Mouse (Mus musculus) adrenal gland, postnatal 10 days (tissue): ENCODE results near the gene Tnnt2. TPM values are rescaled to one million over a fixed set of nuclear protein-coding genes. Genes with fewer than 3 reads are reported as not detected.

Source experiments
- DNase-seq: peaks from one replicate; pipeline ENCODE4 v3.0.0; 2021; ENCODE audit warnings: mixed read lengths
- total RNA-seq, 2 experiments: library from RNA; stranded (reverse); gene quantifications; 2 replicates each; pipeline ENCODE4 v1.2.3; 2021

Gene Tnnt2
- total RNA-seq, 2 experiments from 2014 or later, result 2.6 to 5.1 TPM

DNA sequence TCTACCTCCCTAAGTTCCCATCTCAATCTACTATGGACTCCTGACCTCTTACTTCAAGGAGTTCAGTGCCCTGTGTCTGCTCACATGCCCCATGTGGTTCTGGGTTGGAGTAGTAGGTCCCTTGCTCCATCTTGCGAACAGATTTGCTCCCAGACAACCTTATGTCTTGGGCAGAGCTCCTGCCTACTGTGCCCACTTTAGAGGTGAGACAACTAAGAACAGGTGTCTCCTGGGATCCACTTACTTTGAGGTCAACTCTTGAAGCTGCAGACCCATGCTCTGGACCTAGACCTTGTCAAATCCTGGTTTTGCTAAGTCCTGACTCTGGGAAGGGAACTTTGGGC is 19.2 kb downstream of the Tnnt2 start:
- no peak for DNase-seq

DNA sequence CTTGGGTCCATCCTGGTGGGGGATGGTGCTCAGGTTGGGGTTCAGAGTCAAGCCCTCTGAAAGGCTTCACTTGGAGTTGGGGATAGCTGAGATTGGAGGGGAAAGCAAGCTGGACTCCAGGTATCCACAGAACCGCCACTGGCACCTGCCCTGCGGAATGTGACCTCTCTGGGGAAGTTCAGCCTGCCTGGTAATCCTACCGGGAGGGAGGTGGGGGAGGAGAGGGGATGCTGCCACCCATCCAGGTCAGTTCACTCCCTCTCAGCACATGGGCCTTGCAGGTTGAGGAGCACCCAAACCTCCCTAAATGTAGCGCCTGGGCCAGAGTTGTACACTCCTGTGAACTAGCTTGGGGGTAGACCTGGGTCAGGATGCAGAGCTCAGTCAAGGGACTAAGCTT is 19.9 kb downstream of the Tnnt2 start:
- DNase-seq, result no peak

DNA sequence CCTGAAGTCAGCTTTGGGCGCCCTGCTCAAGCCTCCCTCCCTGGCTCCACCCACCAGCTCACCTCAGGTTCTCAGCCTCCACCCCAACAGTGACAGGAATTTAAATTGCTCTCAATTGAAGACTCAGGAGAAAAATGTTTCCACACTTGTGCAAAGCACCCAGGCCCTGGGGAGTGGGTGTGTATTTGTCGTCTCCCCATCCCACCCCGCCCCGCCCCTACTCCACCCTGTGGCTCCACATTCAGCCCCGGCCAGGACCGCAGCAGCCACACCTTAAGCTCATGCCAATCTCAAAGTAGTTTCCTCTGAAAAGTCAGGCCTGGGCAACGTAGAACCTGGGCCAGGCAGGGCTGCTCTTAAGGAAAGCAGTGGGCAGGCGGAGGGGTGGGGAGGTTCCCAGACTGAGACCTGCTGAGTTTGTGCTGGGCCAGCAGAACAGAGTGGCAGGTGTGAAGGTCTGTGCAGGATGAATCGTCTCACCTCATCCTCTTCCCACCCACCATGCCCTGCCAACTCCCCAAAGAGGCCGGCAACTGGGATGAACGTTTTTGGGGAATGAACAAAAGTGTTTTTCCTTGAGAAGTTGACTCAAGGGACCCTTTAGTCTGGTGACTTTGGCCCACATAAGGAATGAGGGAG is 21.1 kb downstream of the Tnnt2 start:
- DNase-seq, result no peak

DNA sequence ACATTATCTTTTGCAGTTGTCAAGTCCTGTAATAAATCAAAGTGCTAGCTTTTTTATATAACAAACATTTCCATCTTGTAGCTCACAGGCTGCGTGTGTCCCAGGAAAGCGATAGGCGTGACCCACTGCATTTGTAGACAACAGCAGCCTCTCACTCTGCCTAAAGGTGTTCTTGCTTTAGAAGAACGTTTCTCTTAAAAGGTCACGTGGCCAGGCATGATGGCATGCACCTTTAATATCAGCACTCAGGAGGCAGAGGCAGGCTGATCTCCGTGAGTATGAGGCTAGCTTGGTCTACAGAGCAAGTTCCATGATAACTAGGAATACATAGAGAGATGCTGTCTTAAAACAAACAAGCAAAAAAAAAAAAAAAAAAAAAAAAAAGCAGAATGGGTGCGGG is 22.4 kb downstream of the Tnnt2 start:
- DNase-seq, result no peak

DNA sequence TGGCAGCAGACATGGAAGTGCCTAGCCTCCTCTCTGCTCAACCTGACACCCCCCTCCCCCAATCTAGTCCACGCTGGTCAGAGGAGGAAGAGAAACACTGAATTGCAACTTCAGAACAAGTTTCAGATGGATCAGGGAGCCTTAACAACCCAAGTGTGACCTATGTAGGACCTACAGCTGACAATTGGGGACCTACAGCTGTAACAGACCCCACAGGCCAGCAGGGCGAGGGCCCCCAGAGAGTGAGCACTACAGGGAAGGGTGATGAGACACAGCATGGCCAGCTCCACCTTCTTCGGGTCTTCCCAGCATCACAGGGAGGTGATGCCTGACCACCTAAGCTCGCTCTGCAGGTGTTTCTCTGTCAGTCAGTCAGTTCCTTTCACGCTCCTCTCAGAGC is 24.9 kb downstream of the Tnnt2 start:
- no peak for DNase-seq

DNA sequence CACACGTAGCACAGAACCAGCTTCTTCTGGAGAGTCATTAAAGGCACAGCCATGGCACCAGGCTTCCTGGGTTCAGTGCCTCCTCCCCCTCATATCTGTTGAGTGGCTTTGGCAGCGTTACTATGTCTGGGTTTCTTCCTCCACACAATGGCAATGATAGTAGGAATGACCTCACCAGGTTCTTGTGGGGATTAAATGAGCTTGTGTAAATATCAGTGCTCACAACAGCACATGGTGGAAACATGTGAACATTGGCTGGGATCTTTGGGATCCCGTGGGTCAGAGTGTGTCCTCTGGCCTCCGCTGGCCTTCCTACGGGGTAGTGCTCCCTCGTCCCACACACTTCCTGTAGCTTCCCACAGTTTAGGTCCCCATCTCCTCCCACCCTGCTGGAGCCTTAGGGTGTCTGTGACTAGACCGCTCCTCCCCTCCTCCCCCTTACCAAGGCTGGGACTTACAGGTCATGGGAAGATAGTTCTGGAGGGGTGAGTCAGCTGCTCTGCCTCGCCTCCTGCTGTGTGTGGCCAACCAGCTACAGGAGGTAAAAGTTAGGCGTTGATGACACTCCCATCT is 25.9 kb downstream of the Tnnt2 start:
- no peak for DNase-seq

DNA sequence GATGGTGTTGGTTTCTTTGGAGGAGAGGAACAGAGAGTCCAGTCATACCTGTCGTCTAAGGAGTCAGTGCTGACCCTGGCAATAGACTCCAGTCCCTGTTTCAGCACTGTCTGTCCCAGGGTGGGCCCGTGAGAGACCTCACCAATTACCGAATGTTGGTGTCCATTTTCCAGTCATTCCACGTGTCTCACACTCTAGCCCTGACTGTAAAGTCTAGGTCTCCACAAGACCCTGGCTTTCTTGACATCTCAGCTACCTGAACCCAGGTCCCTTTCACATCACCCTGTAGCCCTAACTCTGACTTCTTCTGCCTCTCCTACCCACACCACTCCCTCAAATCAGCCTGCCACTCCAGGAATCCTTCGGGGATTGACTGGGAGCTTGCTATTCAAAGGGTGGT is 26.4 kb downstream of the Tnnt2 start:
- DNase-seq, result no peak

DNA sequence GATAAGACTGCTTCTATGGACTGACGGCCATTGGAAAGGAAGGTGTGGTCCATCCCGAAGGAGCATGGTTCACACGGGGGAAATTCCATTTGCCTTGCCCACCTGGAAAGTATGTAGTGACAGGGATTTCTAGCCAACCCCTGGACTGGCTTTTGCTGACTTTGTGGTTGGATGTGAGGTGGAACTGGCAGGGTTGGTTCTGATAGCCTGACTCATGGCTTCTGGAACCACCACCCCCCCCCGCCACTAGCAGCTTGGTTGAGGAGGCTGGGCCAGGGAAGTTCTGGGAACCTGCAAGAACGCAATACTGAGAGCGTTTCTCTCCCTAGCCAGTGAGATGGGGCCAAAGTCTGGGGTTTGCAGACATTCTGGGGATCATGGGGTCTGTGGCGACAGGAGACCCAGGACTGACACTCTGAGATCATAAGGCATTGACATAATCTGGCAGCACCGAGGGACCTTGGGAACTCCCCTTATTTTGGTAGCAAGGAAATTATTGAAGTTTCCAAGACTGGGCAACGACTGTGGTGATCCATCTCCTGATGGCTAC is 27.7 kb downstream of the Tnnt2 start:
- DNase-seq, result no peak

DNA sequence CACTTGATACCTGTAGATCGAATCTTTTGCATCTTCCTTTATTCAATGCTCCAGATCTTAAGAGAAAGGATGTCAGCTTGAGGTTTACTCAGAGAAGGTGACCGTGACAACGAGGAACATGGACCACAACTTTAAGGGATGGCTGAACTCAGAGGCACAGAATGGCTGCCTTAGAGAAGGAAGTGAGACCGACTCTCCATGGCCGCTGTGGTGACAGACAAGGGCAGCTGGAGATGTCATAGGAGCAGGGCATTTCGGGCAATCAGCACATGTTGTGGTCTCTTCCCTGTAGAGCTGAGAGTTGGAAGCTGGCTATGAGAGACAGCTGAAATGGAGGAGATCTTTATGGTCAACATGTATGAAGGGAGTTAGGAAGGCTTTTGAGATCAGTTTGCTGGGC is 28.7 kb downstream of the Tnnt2 start:
- no peak for DNase-seq

DNA sequence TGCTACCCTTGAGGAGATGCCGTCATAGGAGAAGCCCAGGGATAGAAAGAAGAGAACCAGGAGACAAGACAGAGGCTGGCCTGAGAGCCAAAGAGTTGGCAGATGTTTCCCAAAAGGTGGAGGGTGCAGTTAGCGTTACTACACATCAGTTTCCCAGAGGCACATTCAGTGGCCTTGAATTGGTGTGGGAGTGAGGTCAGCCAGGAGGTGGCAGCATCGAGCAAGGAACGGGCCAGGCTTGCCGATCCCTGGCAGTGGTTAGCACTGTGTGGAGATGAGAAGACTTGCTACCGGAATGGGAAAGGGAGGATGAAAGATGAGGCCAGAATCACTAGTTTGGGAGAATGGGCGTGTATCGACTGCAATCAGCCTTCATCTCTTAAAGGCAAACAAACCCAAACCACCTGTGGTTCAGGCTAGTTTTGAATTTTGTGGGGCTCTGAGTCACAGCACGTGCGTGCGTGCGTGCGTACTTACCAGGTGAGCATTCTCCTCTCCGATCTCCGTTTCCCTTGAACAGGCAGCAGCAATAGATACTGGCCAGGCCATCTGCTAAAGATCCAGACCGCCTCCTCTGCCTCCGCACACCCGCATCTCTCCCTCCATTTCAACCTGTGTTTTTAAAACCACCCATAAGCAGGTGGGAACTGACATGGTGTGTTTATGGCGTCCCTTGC is 29.5 kb downstream of the Tnnt2 start:
- DNase-seq, result peak; percentile 93

DNA sequence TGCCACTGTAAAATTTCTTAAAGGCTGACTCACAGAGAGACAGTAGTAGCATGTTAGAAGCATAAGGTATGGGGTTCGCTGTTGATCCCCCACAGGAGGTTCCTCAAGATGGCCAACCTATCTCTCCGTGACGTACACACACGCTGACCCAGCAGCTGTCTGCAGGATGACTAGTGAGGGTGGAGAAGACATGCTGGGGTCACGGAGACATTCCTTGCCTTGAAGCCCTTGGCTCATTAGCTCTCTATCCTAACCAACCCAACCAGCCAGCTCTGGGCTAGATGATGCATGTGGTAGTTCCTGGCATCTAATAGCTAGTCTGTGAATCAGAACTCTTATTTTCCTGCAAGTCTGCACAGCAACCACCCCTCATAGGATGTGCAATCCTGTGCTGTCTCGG is 32.4 kb downstream of the Tnnt2 start:
- DNase-seq, result no peak

DNA sequence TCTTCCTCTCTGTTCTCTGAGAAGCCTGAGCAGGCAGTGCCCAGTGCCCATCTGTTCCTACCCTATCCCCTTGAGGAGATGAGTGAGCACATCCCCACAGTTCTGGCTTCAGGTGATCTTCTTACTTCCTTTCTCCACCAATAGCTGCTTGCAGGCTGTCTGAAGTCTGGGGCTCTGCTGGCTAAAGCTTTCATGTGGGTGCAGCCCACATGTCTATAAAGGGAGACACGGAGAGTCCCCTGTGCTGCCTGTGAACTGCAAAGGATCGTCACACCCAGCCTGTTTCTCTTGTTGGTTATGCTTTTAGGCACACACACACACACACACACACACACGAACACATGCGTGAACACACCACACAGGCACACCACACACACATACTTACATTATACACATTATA is 36.8 kb downstream of the Tnnt2 start:
- DNase-seq, result no peak

DNA sequence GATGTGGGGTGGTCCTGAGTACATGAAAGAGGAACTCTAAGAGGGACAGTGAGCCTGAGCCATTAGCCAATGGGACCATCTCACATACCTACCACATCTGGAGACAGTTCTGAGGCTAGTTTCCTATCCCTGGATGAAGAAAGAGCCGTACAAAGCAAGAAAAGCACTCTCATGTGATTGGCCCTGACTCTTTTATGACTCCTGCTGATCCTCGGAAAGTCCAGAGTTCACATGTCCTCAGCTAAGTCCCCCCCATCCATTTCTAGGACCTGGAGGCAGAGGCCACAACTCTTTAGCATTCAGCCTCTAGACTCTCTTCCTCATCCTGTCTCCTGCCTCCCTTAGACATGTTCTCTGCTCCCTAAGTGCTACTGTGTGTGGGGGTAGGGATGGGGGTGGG is 41.1 kb downstream of the Tnnt2 start:
- DNase-seq, result no peak

DNA sequence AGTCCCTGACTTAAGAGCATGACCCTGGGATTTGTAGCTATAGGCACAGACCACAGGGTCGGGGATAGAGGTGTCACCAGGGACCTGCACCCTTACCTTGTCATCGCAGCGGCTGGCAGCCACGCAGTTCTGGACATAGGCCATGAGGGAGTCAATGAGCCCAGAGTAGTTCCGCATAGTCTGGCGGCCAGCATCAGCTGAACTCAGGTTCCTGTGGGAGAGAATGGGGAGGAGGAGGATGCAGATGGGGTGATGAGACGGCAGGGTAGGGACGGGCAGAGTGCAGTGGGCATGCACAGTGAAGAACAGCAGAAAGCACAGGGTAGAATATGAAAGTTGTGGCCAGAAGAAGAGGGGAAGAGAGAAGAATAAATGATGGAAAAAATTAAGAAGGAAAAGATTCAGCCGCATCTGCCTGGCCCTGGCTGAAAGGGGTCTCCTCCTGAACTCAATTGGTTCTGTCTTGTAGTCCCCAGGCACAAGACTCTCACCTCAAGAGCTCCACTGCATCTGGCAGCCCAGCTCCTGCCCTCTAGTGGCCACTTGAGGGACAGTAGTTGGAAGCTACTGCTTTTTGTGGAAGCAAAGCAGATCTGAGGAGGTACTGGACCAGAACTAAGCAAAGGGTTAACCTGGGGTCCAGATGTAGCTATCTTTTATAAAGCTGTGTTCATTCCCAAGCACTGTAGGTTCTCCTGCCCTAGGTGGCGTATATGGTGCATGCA is 46.4 kb downstream of the Tnnt2 start:
- peak; percentile 77 for DNase-seq

DNA sequence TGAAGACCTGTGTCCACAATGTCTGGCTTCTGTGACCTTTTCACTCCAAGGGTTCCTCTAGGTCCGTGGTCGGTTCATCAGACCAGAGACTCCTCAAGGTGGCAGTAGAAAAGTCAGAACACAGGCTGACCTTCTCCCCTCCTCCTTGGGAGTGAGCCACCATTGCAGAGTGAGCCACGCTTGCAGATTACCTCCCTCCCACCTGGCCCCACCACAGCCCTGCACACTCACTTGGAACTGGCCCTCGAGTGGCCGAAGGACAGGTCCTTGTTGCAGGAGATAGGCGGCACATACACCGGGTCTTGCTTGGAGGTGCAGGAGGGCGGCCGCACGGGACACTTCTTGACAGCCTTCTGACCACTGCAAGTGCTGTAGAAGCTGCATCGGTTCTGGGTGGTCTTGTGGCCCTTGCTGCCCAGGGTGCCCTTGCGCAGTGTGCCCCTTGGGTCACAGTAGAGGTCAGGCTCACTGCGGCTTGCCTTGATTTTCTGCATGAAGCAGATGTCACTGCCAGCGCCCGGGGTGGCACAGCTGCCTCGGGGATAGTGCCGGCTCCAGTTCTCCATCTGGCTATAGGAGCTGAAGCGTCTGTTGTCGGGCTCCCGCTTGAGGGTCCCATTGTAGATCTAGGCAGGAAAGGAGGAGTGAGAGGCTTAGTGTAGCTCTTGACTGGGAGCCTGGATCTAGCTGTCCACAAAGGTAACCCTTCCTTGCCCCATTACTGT is 53.5 kb downstream of the Tnnt2 start:
- DNase-seq, result no peak

DNA sequence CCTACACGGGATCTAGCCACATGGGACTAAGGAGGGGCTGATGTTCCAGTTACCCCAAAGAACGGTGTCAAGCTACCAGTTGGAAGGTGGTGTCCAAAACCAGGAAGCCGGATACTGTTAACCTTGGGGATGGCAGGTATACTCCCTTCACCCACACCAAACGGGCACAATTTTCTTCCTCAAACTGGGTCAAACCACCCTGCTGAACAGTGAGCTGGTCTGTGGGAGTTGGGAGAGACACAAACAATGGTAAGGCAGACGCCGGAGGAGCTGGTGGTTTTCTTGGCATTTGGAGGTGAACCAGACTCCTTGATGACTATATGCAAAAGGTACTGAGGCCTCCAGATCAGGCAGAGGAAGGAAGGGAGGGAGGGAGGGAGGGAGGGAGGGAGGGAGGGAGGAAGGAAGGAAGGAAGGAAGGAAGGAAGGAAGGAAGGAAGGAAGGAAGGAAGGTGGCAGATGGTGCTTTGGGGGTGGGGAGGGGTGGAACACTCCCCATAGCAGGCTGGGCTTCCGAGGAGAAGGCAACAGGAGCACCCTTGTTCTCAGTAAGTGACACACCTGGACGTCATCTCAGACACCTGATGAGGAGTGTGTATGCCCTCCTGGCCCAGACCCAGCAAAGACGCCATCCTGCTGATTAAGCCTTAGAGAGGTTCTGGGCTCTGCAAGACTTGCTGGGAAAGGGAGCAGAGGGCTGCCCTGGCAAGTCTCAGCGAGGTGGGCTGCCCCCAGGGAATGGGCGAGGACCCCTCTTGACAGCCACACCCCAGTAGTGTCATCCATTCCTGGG is 55.5 kb downstream of the Tnnt2 start:
- DNase-seq, result no peak

DNA sequence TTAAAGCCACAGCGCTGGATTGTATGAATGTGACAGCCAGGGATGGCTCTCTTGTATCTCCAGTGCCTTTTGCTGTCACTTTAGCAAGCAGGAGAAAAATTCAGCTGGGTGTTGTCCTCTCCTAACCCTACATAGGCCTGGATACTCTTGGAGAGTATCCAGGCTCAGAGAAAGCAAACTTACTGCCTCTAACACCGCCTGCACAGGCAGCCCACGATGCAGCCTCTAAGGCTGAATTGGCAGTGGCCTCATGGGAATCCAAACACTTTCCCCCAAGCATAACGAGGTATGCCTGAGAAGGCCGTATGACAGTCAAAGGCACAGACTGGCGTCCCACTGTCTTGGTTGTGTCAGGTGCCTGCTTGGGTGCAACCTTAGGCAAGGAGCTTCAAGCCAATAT is 56.1 kb downstream of the Tnnt2 start:
- DNase-seq, result no peak

DNA sequence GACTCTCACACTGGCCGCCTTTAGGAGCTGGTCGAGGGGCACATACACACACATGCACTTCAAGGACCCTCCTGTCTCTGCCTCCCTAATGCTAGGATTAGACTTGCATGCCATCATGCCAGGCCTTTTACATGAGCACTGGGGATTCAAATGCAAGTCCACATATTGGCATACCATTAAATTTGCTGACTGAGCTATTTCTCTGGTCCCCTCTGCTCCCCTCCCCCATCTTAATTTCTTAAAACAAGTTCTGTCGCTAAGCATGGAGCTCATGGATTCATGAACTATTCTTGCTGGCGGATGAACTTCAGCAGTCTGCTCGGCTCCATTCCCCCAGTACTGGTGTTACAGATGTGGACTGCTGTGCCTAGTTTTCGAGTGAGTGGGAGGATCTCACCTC is 56.6 kb downstream of the Tnnt2 start:
- DNase-seq, result no peak

DNA sequence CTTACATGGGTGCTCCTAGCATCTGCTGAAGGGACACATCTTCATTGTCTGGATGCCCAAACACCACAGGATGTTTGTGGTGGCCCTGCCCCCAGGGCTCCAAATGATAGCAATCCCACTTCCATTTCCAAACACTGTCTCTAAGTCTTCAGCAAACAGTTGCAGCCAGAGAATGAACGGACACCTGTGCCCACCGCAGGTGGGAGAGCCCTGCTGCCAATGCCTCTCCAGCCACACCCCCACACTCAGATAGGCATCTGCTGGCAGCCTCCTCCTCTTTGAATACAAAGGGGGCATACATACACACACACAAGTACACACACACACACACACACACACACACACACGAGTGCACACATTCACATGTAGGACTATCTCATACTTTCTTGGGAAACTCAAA is 57.2 kb downstream of the Tnnt2 start:
- DNase-seq, result no peak

DNA sequence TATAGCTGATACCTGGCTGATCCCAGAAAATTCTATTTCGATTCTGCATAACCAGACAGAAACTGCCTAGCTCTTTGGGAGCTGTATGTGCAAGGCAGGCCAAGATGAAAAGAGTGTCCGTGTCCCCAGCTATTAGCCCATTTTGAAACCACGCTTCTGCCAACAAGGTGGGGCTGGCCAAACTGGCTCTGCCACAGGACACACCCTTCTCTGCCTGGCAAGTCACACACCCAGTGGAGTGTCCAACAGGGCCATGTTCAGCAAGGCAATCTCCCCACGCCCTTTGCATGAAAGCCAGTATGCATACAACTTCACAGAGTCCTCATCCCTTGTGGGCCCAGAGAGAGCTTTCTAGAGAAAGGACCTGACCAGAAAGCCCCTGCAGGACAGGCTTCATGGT is 59.2 kb downstream of the Tnnt2 start:
- peak; percentile 10 for DNase-seq

DNA sequence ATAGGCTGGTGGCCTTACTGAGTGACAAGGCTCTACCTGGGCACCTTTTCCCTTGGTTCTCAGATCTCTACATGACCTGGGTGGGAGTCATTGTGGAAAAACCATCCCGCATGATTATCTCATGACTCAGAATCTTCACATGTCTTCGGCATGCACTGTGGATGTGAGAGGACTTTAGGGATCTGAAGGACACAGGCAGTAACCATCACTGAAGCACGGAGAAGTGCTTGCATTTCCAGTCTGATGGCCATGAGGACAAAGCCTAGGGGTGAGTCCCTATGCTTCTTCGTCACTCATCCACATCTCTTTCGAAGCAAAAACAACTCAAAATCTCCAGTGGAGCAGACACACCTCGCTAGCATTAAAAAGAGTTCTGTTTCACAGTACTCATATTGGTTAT is 63.1 kb downstream of the Tnnt2 start:
- no peak for DNase-seq
